Mouse (Mus musculus) CH12.LX (cell line): ENCODE measurements around the gene Myo15b.

ENCODE experiments used
- BHLHE40 ChIP-seq: IDR thresholded peaks from 2 replicates; pipeline ENCODE4 v1.6.1; 2011; ENCODE audit warnings: mild to moderate bottlenecking, low read depth, low read length, improper control_type of control experiment
- CTCF ChIP-seq, 2 experiments: IDR thresholded peaks in 1 of 2; conservative IDR thresholded peaks in 1 of 2; 2 replicates each; pipeline ENCODE4 v1.5.1; 2011 to 2012; ENCODE audit warnings: low read depth in 2 of 2, low read length in 2 of 2, improper control_type of control experiment in 1 of 2, inconsistent platforms in 1 of 2, mild to moderate bottlenecking in 1 of 2, moderate library complexity in 1 of 2
- ELF1 ChIP-seq: IDR thresholded peaks from 2 replicates; pipeline ENCODE4 v1.6.1; 2014; ENCODE audit warnings: low read depth, mild to moderate bottlenecking, inconsistent platforms, low read length, improper control_type of control experiment
- ETS1 ChIP-seq: conservative IDR thresholded peaks from 2 replicates; pipeline ENCODE4 v1.6.1; 2012; ENCODE audit warnings: low read depth, mild to moderate bottlenecking, inconsistent platforms, low read length, improper control_type of control experiment, moderate library complexity
- MAFK ChIP-seq: IDR thresholded peaks from 2 replicates; pipeline ENCODE4 v1.6.1; 2011; ENCODE audit warnings: low read length, improper control_type of control experiment; ENCODE audit not compliant: insufficient replicate concordance
- MAZ ChIP-seq: IDR thresholded peaks from 2 replicates; pipeline ENCODE4 v1.6.1; 2012; ENCODE audit warnings: low read depth, mild to moderate bottlenecking, inconsistent platforms, low read length, improper control_type of control experiment, moderate library complexity
- MYC ChIP-seq: IDR thresholded peaks from 2 replicates; pipeline ENCODE4 v1.6.1; 2011; ENCODE audit warnings: low read depth, mild to moderate bottlenecking, improper control_type of control experiment, low read length
- NELFE ChIP-seq: IDR thresholded peaks from 2 replicates; pipeline ENCODE4 v1.6.1; 2011; ENCODE audit warnings: low read depth, low read length, improper control_type of control experiment
- POLR2A ChIP-seq: IDR thresholded peaks from 2 replicates; pipeline ENCODE4 v1.6.1; 2011; ENCODE audit warnings: low read depth, mild to moderate bottlenecking, improper control_type of control experiment, low read length
- POLR2AphosphoS2 ChIP-seq: IDR thresholded peaks from 2 replicates; pipeline ENCODE4 v1.6.1; 2011; ENCODE audit warnings: low read depth, low read length, improper control_type of control experiment
- TBP ChIP-seq: conservative IDR thresholded peaks from 2 replicates; pipeline ENCODE4 v1.6.1; 2011; ENCODE audit warnings: low read depth, low read length, improper control_type of control experiment
- TCF12 ChIP-seq: IDR thresholded peaks from 2 replicates; pipeline ENCODE4 v1.6.1; 2014; ENCODE audit warnings: low read depth, mild to moderate bottlenecking, inconsistent platforms, low read length, improper control_type of control experiment
- USF2 ChIP-seq: conservative IDR thresholded peaks from 2 replicates; pipeline ENCODE4 v1.6.1; 2011; ENCODE audit warnings: low read depth, low read length, improper control_type of control experiment

- TF ChIP-seq NELFE, result no peak
- no peak for TF ChIP-seq CTCF (conservative IDR thresholded peaks at IDR 0.05 in 1 of 2, IDR thresholded peaks at IDR 0.05 in 1 of 2; ENCODE audit: low read depth in 2 of 2, low read length in 2 of 2)
- no peak for TF ChIP-seq POLR2A
- TF ChIP-seq MAZ, result no peak
- no peak for TF ChIP-seq USF2
- no peak for TF ChIP-seq MAFK
- no peak for TF ChIP-seq POLR2AphosphoS2
- no peak for TF ChIP-seq MYC
- TF ChIP-seq TCF12, result no peak
- TF ChIP-seq TBP, result no peak
- no peak for TF ChIP-seq BHLHE40
- no peak for TF ChIP-seq ELF1
- no peak for TF ChIP-seq ETS1
Measured at GRCm38 (mm10) chr11:115884361-115884760, 26.2 kb downstream of the Myo15b start.
